Mouse (Mus musculus): ENCODE results near the gene Dmrt2. TPM values are rescaled to one million over a fixed set of nuclear protein-coding genes. Genes with fewer than 3 reads are reported as not detected.

The Dmrt2 gene
- not detected in 2 replicates for polyA plus RNA-seq (2012; rRNA removed)

DNA sequence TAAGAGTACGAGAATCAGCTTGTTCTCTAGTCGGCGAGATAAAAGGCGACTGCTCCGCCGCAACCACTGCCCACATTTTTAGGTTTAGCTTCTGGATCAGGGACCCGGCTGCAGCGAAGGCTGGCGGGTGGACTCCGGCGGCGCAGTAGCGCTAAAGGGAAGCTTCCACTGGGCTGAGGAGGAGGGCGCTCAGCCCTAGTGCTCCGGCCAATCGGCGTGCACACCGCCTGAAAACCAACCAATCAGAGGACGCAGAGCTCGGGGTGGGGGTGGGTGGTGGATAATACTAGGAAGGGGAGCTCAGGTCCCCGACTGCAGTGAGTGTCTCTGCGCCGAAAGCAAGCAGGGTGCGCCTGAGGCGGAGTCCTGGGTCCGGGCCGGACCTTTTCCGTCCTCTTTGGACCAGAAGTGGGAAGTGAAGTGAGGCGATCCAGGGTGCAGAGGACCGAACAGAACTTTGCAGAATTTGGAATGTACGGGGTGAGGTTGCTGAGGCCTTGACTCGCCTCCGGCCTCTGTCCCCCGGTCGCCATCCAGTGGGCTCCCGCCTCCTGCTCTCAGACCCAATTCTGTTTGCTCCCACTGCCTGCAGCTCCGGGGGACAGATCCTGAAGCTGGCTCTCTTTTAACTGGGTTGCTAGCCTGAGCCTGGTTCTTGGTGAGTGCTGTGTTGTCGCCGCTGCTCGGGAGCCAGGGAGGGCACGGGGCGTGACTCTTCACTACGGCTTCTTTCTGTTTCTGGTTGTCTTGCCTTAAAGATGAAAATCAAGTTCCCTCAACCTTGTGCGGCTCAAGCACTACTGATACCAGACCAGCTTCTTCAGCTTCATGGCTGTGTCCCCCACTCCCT, at the start of gene Dmrt2:
Gene Dmrt2, plus strand, starts transcription at position 311 of the 850 bp plus-strand sequence.
- H3K27ac ChIP-seq (ENCODE audit: insufficient read depth, low read length) = no peak within 1 kb of the TSS
- peaks cover 18% of the 10 kb centered on the region; the same call in 1 of the 2 replicates for H3K27me3 ChIP-seq (ENCODE audit: control insufficient read depth, insufficient read depth, low read length)
- H3K4me3 ChIP-seq (replicated peaks; ENCODE audit: insufficient read depth, low read depth, low read length) = peak within 1 kb of the TSS; percentile 16
- H3K4me1 ChIP-seq (ENCODE audit: control insufficient read depth, insufficient read depth, low read length) = no peaks in the 10 kb centered on the region; the same call in 1 of the 2 replicates
- WGBS = 1% methylated on average over 44 of the region's 44 CpGs
- peak; percentile 55 to 56 for DNase-seq
- TF ChIP-seq POLR2A (IDR thresholded peaks at IDR 0.05; ENCODE audit: borderline replicate concordance, insufficient read depth, low read length) = no peak
- TF ChIP-seq CTCF (IDR thresholded peaks at IDR 0.05; ENCODE audit: borderline replicate concordance, insufficient read depth, low read depth, low read length) = no peak

DNA sequence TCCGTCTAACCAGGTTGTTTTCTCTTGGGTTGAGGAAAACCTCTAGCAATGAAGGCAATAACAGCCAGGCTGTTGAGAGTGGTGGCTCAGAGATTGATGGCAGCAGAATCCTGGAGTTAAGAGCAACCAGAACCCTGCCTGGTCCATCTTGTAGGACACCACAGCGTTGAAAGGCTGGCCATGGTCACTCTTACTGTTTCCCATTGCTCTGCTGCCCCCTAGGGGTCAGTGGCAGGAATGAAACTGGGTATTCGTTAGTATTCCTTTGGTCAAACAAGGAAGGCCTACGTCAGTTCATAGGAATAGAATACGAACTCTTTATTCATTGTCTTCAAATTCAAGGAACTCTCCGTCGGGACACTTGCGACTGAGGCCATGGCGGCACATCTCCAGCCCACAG, 43.7 kb upstream of the Dmrt2 start:
- TF ChIP-seq CTCF (IDR thresholded peaks at IDR 0.05; ENCODE audit: borderline replicate concordance, insufficient read depth, low read depth, low read length) (peak; percentile 84), POLR2A (IDR thresholded peaks at IDR 0.05; ENCODE audit: borderline replicate concordance, insufficient read depth, low read length) (no peak)
- 13% methylated on average over 9 of the region's 9 CpGs for WGBS

GRCm38 (mm10) chr19:25635119-25635518, 37.1 kb upstream of the Dmrt2 start:
- TF ChIP-seq POLR2A (IDR thresholded peaks at IDR 0.05; ENCODE audit: borderline replicate concordance, insufficient read depth, low read length) (no peak), CTCF (IDR thresholded peaks at IDR 0.05; ENCODE audit: borderline replicate concordance, insufficient read depth, low read depth, low read length) (no peak)
- no peak overlapping the region for H3K4me3 ChIP-seq (replicated peaks; ENCODE audit: insufficient read depth, low read depth, low read length)
- no peaks in the 10 kb centered on the region for H3K4me1 ChIP-seq (ENCODE audit: control insufficient read depth, insufficient read depth, low read length)
- 91% methylated on average over 5 of the region's 5 CpGs for WGBS
- H3K27ac ChIP-seq (ENCODE audit: insufficient read depth, low read length) = no peak overlapping the region
- no peaks in the 10 kb centered on the region for H3K27me3 ChIP-seq (ENCODE audit: control insufficient read depth, insufficient read depth, low read length)
- no peak for DNase-seq

More for the DNA sequence above, 43.7 kb upstream of the Dmrt2 start:
- Histone ChIP-seq H3K4me1 (ENCODE audit: control insufficient read depth, insufficient read depth, low read length) (no peaks in the 10 kb centered on the region), H3K27me3 (ENCODE audit: control insufficient read depth, insufficient read depth, low read length) (peaks cover 2% of the 10 kb centered on the region; the same call in 1 of the 2 replicates), H3K27ac (ENCODE audit: insufficient read depth, low read length) (no peak overlapping the region), H3K4me3 (replicated peaks; ENCODE audit: insufficient read depth, low read depth, low read length) (no peak overlapping the region)
- peak; percentile 52 to 59 for DNase-seq

GRCm38 (mm10) chr19:25635622-25636244, 36.5 kb upstream of the Dmrt2 start:
- Histone ChIP-seq H3K27me3 (ENCODE audit: control insufficient read depth, insufficient read depth, low read length) (no peaks in the 10 kb centered on the region), H3K4me3 (replicated peaks; ENCODE audit: insufficient read depth, low read depth, low read length) (no peak overlapping the region), H3K4me1 (ENCODE audit: control insufficient read depth, insufficient read depth, low read length) (no peaks in the 10 kb centered on the region), H3K27ac (ENCODE audit: insufficient read depth, low read length) (no peak overlapping the region)
- TF ChIP-seq POLR2A (IDR thresholded peaks at IDR 0.05; ENCODE audit: borderline replicate concordance, insufficient read depth, low read length) (no peak), CTCF (IDR thresholded peaks at IDR 0.05; ENCODE audit: borderline replicate concordance, insufficient read depth, low read depth, low read length) (peak; percentile 84)
- WGBS = 12% methylated on average over 22 of the region's 22 CpGs
- peak; percentile 34 to 44 for DNase-seq

GRCm38 (mm10) chr19:25638766-25639361, 33.3 kb upstream of the Dmrt2 start:
- H3K4me1 ChIP-seq (ENCODE audit: control insufficient read depth, insufficient read depth, low read length) = no peaks in the 10 kb centered on the region
- WGBS = 73% methylated on average over 11 of the region's 11 CpGs
- no peak overlapping the region for H3K27ac ChIP-seq (ENCODE audit: insufficient read depth, low read length)
- no peaks in the 10 kb centered on the region for H3K27me3 ChIP-seq (ENCODE audit: control insufficient read depth, insufficient read depth, low read length)
- no peak overlapping the region for H3K4me3 ChIP-seq (replicated peaks; ENCODE audit: insufficient read depth, low read depth, low read length)
- TF ChIP-seq POLR2A (IDR thresholded peaks at IDR 0.05; ENCODE audit: borderline replicate concordance, insufficient read depth, low read length) (no peak), CTCF (IDR thresholded peaks at IDR 0.05; ENCODE audit: borderline replicate concordance, insufficient read depth, low read depth, low read length) (no peak)
- DNase-seq = no peak

DNA sequence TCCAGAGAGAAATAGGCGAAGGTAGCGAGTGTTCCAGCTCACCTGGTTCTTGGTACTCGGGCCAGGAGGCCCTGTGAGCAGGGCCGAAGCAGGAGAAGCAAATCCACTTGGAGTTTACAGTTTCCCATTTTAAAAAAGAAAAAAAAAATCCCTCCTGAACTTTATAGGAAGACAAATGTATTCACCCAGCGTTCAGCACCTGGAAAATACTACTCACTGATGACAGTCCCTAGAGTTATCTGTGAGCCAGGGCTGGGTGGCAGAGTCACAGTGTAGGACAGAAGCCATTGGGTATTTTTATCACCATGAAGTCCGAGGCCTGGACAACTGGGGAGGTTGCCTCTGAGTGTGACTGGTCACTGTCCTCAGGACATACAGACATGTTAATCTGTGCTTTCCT, 30.4 kb upstream of the Dmrt2 start:
- no peak overlapping the region for H3K4me3 ChIP-seq (replicated peaks; ENCODE audit: insufficient read depth, low read depth, low read length)
- H3K27ac ChIP-seq (ENCODE audit: insufficient read depth, low read length) = no peak overlapping the region
- no peak for DNase-seq
- TF ChIP-seq POLR2A (IDR thresholded peaks at IDR 0.05; ENCODE audit: borderline replicate concordance, insufficient read depth, low read length) (no peak), CTCF (IDR thresholded peaks at IDR 0.05; ENCODE audit: borderline replicate concordance, insufficient read depth, low read depth, low read length) (no peak)
- 83% methylated on average over 6 of the region's 6 CpGs for WGBS
- H3K4me1 ChIP-seq (ENCODE audit: control insufficient read depth, insufficient read depth, low read length) = no peaks in the 10 kb centered on the region
- H3K27me3 ChIP-seq (ENCODE audit: control insufficient read depth, insufficient read depth, low read length) = no peaks in the 10 kb centered on the region

DNA sequence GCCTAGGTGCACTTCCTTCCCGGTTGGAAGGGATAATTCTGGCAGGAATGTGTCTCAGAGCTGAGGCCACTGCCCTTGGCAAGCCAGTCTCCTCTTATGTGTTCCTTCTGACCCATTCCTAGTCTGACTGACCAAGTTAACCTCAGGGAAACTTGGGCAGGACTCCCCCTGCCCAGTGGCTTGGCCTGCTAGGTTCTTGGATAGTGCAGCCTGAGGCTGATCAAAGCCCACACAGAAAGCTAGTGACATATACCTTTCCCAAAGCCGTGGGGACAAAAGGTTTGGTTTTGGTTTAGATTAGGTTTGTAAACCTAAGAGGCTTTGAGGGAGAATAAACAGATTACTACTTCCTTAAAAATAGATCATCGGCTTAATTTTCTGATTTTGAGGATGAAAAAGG, 25.1 kb upstream of the Dmrt2 start:
- no peaks in the 10 kb centered on the region for H3K27me3 ChIP-seq (ENCODE audit: control insufficient read depth, insufficient read depth, low read length)
- H3K27ac ChIP-seq (ENCODE audit: insufficient read depth, low read length) = no peak overlapping the region
- DNase-seq = no peak
- H3K4me1 ChIP-seq (ENCODE audit: control insufficient read depth, insufficient read depth, low read length) = no peaks in the 10 kb centered on the region
- WGBS = 69% methylated on average over 3 of the region's 3 CpGs
- H3K4me3 ChIP-seq (replicated peaks; ENCODE audit: insufficient read depth, low read depth, low read length) = no peak overlapping the region
- TF ChIP-seq CTCF (IDR thresholded peaks at IDR 0.05; ENCODE audit: borderline replicate concordance, insufficient read depth, low read depth, low read length) (no peak), POLR2A (IDR thresholded peaks at IDR 0.05; ENCODE audit: borderline replicate concordance, insufficient read depth, low read length) (no peak)

All from cerebellum, adult 2 months (tissue).